In the genomic region with DNA sequence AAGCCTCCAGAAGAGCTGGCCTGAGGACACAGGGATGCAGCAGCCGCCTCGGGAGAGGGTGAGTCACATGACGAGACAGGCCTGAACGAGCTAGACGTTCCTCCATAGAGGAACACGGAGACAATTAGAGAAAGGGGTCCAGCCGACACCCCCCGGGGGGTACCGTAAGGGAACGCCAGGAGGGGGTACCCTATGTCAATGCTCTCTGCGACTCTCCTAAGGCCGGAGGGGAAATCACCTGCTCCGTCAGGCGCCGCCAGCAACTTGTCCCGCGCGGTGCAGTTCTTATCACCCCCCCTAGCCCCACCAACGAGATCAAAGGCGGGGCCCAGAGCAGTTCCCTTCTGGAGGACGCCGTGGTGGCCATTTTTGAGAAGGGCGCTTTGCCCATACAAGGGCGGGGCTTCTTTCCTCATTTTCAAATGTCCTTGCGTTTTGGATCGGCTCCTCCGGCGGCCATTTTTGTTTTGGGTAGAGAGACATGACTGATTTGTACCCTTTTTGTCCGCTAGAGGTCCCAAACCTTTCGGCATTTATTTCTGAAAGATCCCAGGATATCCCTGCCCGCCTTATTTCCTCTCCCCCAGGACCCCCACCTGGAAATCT, we compare ENCODE assay signal across 8 mouse cellular contexts. TPM values are rescaled to one million over a fixed set of nuclear protein-coding genes. Genes with fewer than 3 reads are reported as not detected.
A peak's percentile ranks its signal among the peaks of the same experiment; 100 is the strongest.
DNase-seq lines count a peak whose midpoint lies in the region; ATAC-seq and TF ChIP-seq lines count a peak whose summit lies in the region.

A gene (minus strand): TSS at position 372 of the 606 bp plus-strand sequence.

- no peaks in the 10 kb centered on the region for H3K9me3 ChIP-seq in hindbrain, embryonic 10.5 days
- H3K9me3 ChIP-seq in lung, postnatal 0 days (ENCODE audit: low read length), result no peaks in the 10 kb centered on the region

- peak within 1 kb of the TSS; percentile 72 for H3K4me2 ChIP-seq in lung, postnatal 0 days (replicated peaks; ENCODE audit: low read depth, low read length)

- peak; percentile 66 for ATAC-seq in frontal cortex, adult (ENCODE audit: low TSS enrichment)
- ATAC-seq in lung, postnatal 0 days, result peak; percentile 90

- peaks cover 13% of the 10 kb centered on the region; the same call in 1 of the 2 replicates for H3K27me3 ChIP-seq in hindbrain, embryonic 10.5 days (ENCODE audit: insufficient read depth, poor library complexity, severe bottlenecking)
- H3K27me3 ChIP-seq in lung, postnatal 0 days (replicated peaks; ENCODE audit: insufficient read depth, low read length), result no peaks in the 10 kb centered on the region

- peak within 1 kb of the TSS; percentile 57 for H3K9ac ChIP-seq in lung, postnatal 0 days (replicated peaks; ENCODE audit: low read depth)

- peak; percentile 66; the same call in 1 of the 2 replicates for TF ChIP-seq EP300 in lung, postnatal 0 days (IDR thresholded peaks at IDR 0.05)

- peak; percentile 94 for DNase-seq in MN1 (ENCODE audit: low spot score)
- peak; percentile 99 for DNase-seq in cerebellum, adult 9-10 months
- DNase-seq in hindbrain, embryonic 10.5 days (ENCODE audit: low spot score), result peak; percentile 96
- peak; percentile 96 for DNase-seq in layer of hippocampus, adult 9-11 months
- DNase-seq in lung, postnatal 0 days (ENCODE audit: low spot score), result peak; percentile 96
- DNase-seq in ovary, postnatal 14 days (ENCODE audit: low spot score), result peak; percentile 98
- peak; percentile 99 for DNase-seq in thymus, postnatal 14 days

- TF ChIP-seq CTCF in lung, postnatal 0 days (IDR thresholded peaks at IDR 0.05), result peak; percentile 73

- peaks cover 42% of the 10 kb centered on the region for H3K4me1 ChIP-seq in hindbrain, embryonic 10.5 days (replicated peaks)
- peaks cover 13% of the 10 kb centered on the region for H3K4me1 ChIP-seq in lung, postnatal 0 days (ENCODE audit: insufficient read depth, low read depth, low read length)

- H3K4me3 ChIP-seq in hindbrain, embryonic 10.5 days, result peak within 1 kb of the TSS; percentile 75
- peak within 1 kb of the TSS; percentile 65 for H3K4me3 ChIP-seq in lung, postnatal 0 days (ENCODE audit: low read depth, low read length)

- under 1% methylated on average over 31 of the region's 31 CpGs for WGBS in hindbrain, embryonic 10.5 days
- under 1% methylated on average over 30 of the region's 31 CpGs for WGBS in lung, postnatal 0 days

- H3K36me3 ChIP-seq in hindbrain, embryonic 10.5 days, result peaks cover 8% of the 10 kb centered on the region; the same call in 1 of the 2 replicates
- no peaks in the 10 kb centered on the region for H3K36me3 ChIP-seq in lung, postnatal 0 days (ENCODE audit: insufficient read depth, low read length)

- peak within 1 kb of the TSS; percentile 95 for H3K27ac ChIP-seq in hindbrain, embryonic 10.5 days
- H3K27ac ChIP-seq in lung, postnatal 0 days (ENCODE audit: low read length), result peak within 1 kb of the TSS; percentile 79

RNA-seq across cellular contexts. Expression of the gene that starts here (rescaled TPM):
- polyA plus RNA-seq in hindbrain, embryonic 10.5 days (2016; fragmentation: Nextera tagmentation; extraction: Ambion mirVana), result 260 and 279 TPM in 2 replicates
- polyA plus RNA-seq in lung, postnatal 0 days (2015; fragmentation: Nextera tagmentation; extraction: Ambion mirVana), result 94.9 and 99.9 TPM in 2 replicates

Comparison
In these comparisons a context has a peak if more than half of its experiments do, and no peak if none do; other contexts are left out.
1. Peak in every context shown above with its lines: DNase-seq, ATAC-seq, H3K4me3 ChIP-seq and H3K27ac ChIP-seq.